In the genomic region with DNA sequence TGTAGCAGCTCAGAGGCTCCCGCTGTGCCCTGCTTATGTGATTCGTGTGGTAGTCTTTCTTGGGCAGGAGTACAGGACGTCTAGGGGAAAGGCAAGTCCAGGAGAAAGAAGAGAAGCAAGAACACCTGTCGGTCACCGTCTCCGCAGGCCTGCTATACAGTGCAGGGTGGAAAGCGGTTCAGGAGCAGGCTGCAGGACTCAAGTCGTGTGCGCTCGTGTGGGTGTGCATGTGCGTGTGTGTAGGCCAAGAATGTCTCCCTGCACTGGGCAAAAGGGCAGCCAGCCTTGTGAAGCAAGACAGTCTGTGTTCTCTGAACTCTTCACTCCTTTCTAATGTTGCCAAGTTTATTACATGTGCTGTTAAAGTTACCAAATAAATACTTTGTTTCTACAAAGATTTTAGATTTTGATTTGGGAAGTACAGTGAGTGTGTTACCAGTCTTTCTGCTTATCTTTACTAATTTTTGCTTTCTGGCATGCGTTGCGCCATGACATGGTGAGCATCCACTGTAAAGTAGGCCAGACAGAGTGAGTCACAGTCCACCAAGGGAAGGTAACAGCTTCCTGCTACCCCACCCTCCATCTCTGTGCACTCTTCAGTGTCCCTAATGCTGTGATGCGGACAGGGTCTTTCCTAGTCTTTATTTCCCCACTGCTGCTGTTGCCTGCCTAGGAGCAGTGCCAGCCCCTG, we compare ENCODE assay signal across 11 mouse cellular contexts.
DNase-seq lines count a peak whose midpoint lies in the region; ATAC-seq lines count a peak whose summit lies in the region.
"Had no signal": no experiment of that assay in that cellular context is flagged by ENCODE, and none has a peak within 500 bp of the region (broad histone marks: within the 10 kb centered on the region; RNA-seq: fewer than 3 reads in every experiment).

No protein-coding gene starts in this region.

- 90% methylated on average over 14 of the region's 14 CpGs for WGBS in intestine, embryonic 15.5 days

- H3K4me2 ChIP-seq in intestine, embryonic 15.5 days (replicated peaks) = no peak overlapping the region
- H3K4me2 ChIP-seq: forebrain, embryonic 13.5 days; midbrain, embryonic 12.5 days had no signal

- H3K27ac ChIP-seq in intestine, embryonic 15.5 days = no peak overlapping the region
- H3K27ac ChIP-seq: forebrain, embryonic 13.5 days; midbrain, embryonic 12.5 days had no signal

- H3K9me3 ChIP-seq in intestine, embryonic 15.5 days = no peaks in the 10 kb centered on the region
- H3K9me3 ChIP-seq: forebrain, embryonic 13.5 days; midbrain, embryonic 12.5 days had no signal

- intact Hi-C loops in gastrocnemius, postnatal 36 days (cut with DNase I) = no loop called here
- intact Hi-C loops in heart, postnatal 10 days (cut with DNase I) = no loop called here

- H3K36me3 ChIP-seq in intestine, embryonic 15.5 days = no peaks in the 10 kb centered on the region

- ATAC-seq in intestine, embryonic 15.5 days = 0 out of 2 replicates have a peak, but pooled peaks have one; percentile 34
- ATAC-seq: forebrain, embryonic 13.5 days had no signal

- no peaks in the 10 kb centered on the region for H3K27me3 ChIP-seq in intestine, embryonic 15.5 days (replicated peaks)
- H3K27me3 ChIP-seq: forebrain, embryonic 13.5 days; midbrain, embryonic 12.5 days had no signal

- peak; percentile 50 for DNase-seq in gastrocnemius, postnatal 25 days
- DNase-seq in gastrocnemius, postnatal 36 days = no peak
- peak; percentile 57 for DNase-seq in urinary bladder, postnatal 14 days (ENCODE audit: low spot score)
- no peak for DNase-seq in urinary bladder, postnatal 4 days (ENCODE audit: low spot score in 2 of 2)
- DNase-seq in skeletal muscle tissue, adult 2 months (ENCODE audit: low read depth, low spot score) = peak; percentile 76
- no peak for DNase-seq in heart, postnatal 10 days
- no peak for DNase-seq in testis, postnatal 10 days (ENCODE audit: low spot score)
- DNase-seq: thymus, postnatal 14 days had no signal

- H3K4me1 ChIP-seq in intestine, embryonic 15.5 days (replicated peaks) = 0 out of 2 replicates have a peak, but pooled peaks cover 5% of the 10 kb centered on the region

- H3K4me3 ChIP-seq in intestine, embryonic 15.5 days (replicated peaks) = no peak overlapping the region
- H3K4me3 ChIP-seq: forebrain, embryonic 13.5 days; midbrain, embryonic 12.5 days had no signal

- H3K9ac ChIP-seq in intestine, embryonic 15.5 days = no peak overlapping the region
- H3K9ac ChIP-seq: forebrain, embryonic 13.5 days; midbrain, embryonic 12.5 days had no signal

Comparison
In these comparisons a context has a peak if more than half of its experiments do, and no peak if none do; other contexts are left out.
1. DNase-seq: peak in gastrocnemius, postnatal 25 days (single experiment), urinary bladder, postnatal 14 days (single experiment) and skeletal muscle tissue, adult 2 months (single experiment); none in gastrocnemius, postnatal 36 days (0 of 2), urinary bladder, postnatal 4 days (0 of 2), heart, postnatal 10 days (0 of 2) and testis, postnatal 10 days (single experiment).